Mouse (Mus musculus) bone marrow, adult 2 months (tissue): ENCODE measurements at regions not wholly inside any gene's neighbourhood (a gene's known extent, or its start where the extent isn't known, plus 50 kb on each side); places are given as distances from the start of the nearest gene placed in this dataset.

Experiments used
- H3K27ac ChIP-seq: fragments of 200-500 bp; 2 replicates; pipeline ENCODE4 v1.5.1; 2012; ENCODE audit warnings: low read depth, mild to moderate bottlenecking, control low read depth, inconsistent platforms, low read length; ENCODE audit not compliant: control insufficient read depth, poor library complexity, insufficient read depth
- H3K4me1 ChIP-seq: fragments of 200-500 bp; 2 replicates; pipeline ENCODE4 v1.6.1; 2011; ENCODE audit warnings: low read length; ENCODE audit not compliant: control insufficient read depth, insufficient read depth
- H3K4me3 ChIP-seq: fragments of 200-500 bp; replicated peaks from 2 replicates; pipeline ENCODE3; 2011; ENCODE audit warnings: mild to moderate bottlenecking, low read depth, low read length, control low read depth; ENCODE audit not compliant: control insufficient read depth
- CTCF ChIP-seq: fragments of 200-500 bp; IDR thresholded peaks from 2 replicates; pipeline ENCODE4 v1.5.1; 2011; ENCODE audit warnings: low read length, control low read depth; ENCODE audit not compliant: control insufficient read depth, insufficient read depth
- POLR2A ChIP-seq: fragments of 200-500 bp; IDR thresholded peaks from 2 replicates; pipeline ENCODE4 v1.6.1; 2011; ENCODE audit warnings: low read depth, mild to moderate bottlenecking, control low read depth, low read length, borderline replicate concordance; ENCODE audit not compliant: control insufficient read depth
- WGBS: fragments of 180-500 bp; shearing (Covaris S2); methylation state at CpG from one replicate; pipeline ENCODE4 v1.1.7; 2018; 5-methylcytosine and 5-hydroxymethylcytosine counted together

DNA sequence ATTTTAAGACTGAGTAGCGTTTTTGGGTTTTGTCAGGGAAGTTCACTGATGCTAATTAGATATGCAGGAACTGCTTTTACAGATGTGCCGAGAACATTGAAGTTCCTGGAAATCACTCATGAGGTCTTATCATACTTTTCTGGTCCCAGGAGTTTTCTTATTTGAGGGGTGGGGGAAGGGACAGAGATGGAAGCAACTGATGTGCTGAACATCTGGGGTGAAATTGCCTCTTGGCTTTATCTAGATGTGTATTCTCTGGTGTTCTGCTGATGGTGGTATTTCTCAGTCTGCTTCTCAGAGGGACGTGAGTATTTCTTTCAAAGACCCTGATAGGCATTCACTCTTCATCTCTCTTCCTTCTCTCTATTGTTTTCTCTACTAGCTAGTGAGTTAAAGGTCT lies 107.5 kb upstream of the Sel1l start:
- 44% methylated on average over 3 of the region's 3 CpGs for WGBS
- no peak for TF ChIP-seq CTCF
- no peak for TF ChIP-seq POLR2A
- no peak overlapping the region for H3K4me3 ChIP-seq
- H3K27ac ChIP-seq: no peak overlapping the region
- no peaks in the 10 kb centered on the region for H3K4me1 ChIP-seq

DNA sequence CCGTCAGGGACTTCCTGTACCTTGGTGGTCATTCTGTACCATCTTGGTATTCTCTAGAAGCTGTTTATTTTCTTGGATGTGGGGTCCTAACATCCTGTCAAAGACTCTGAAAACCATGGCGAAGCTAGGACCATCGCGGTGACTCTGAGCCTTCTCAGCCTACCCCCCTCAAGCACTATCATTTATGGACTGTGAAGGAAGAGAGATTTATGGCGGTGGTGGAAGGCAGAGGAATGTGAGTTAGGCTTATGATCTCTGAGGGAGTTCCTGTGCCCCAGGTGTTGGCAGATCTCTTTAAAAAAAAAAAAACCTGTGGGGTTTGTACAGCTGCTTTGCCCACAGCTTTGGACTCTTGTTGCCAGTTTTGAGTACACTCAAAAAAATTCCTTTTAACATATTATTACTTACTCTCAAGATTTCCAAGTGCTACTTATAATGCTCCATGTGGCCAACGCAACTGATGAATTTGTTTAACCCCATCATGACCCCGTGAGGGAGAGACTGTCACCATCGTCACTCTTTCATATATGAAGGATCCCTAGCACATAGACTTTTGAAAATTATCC lies 99.7 kb upstream of the Sel1l start:
- TF ChIP-seq CTCF: no peak
- TF ChIP-seq POLR2A: no peak
- Histone ChIP-seq H3K4me3 (no peak overlapping the region), H3K4me1 (no peaks in the 10 kb centered on the region), H3K27ac (no peak overlapping the region)
- WGBS: 78% methylated on average over 8 of the region's 8 CpGs

DNA sequence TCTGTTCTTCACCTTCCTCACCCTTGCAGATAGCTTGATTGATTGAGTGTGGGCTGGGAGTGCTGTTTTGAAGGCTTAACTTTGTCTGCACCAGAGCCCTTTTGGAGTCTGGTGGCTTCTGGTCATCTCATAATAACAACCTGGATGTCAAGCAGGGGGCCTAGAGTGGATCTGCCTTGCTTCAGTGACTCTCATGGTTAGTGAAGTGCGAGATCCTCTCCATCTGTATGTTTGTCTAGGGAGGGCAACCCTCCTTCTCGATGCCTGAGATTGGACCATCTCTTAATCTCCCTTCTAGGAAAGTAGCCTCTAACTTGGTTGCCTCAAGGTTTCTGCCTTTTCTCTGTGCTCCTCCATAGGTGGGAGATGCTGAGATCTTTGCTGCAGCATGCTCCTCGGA lies 99.0 kb upstream of the Sel1l start:
- Histone ChIP-seq H3K4me1 (no peaks in the 10 kb centered on the region), H3K27ac (no peak overlapping the region), H3K4me3 (no peak overlapping the region)
- TF ChIP-seq POLR2A (no peak), CTCF (no peak)
- 61% methylated on average over 3 of the region's 3 CpGs for WGBS

DNA sequence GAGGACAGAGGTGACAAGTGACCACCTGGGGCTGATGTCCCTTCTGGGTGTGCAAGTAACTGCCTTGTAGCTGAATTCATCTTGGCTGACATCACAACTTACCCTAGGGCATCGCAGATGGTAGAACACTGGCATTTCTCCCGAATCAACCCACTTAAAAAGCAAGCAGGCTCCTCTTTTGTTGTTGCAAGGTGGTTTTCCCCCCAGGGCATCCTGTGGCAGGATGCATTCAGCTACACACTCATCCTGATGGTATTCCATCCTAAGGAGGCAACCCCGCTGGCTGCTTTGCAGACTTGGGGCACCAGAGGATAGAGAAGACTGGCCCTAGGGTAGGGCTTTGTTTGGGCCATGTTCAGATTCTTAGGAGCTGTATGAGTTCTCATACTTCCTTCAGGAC lies 97.6 kb upstream of the Sel1l start:
- no peaks in the 10 kb centered on the region for H3K4me1 ChIP-seq
- H3K27ac ChIP-seq: no peak overlapping the region
- H3K4me3 ChIP-seq: no peak overlapping the region
- 69% methylated on average over 3 of the region's 3 CpGs for WGBS
- no peak for TF ChIP-seq CTCF
- TF ChIP-seq POLR2A: no peak

DNA sequence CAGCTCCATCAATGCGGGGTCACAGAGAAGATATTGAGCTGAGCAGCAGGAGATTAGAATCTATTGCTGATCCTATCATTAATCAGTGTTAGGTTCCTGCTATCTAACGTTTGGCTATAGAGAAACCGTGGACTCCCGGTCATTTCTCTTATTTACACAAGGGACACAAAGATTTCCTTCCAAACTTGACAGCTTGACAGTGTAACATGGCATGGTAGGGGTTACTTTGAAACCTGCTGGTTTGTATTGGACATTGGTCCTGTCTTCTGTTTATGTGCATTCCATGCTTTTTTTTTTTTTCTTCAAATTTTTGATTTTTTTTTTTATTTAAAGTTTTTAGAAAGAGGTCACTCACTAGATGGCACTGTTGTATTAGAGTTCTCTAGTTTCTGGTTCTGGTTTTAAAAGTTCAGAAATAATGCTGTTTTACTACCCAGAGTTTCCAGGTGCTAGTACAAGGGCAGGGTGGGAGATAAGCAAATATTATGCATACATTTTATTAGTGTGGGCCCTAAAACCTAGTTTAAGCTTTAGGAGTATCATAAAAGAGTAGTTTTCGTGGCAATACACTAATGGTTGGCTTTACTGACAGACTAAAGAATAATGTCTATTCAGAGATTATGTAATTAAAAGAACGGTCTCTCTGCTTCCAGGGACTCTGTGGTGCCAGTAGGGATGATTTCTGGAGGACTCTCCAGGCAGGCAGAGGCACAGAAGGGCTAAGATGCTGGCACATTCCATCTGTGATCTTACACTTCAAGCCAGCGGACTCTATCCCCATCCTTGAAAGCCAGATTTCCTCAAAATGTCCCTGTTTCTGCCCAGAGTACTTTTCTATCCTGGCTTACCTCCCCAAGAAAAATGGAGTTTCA lies 83.8 kb upstream of the Sel1l start:
- no peak for TF ChIP-seq POLR2A
- TF ChIP-seq CTCF: no peak
- Histone ChIP-seq H3K27ac (no peak overlapping the region), H3K4me1 (no peaks in the 10 kb centered on the region; the same call in 1 of the 2 replicates), H3K4me3 (no peak overlapping the region)
- 70% methylated on average over 7 of the region's 7 CpGs for WGBS

DNA sequence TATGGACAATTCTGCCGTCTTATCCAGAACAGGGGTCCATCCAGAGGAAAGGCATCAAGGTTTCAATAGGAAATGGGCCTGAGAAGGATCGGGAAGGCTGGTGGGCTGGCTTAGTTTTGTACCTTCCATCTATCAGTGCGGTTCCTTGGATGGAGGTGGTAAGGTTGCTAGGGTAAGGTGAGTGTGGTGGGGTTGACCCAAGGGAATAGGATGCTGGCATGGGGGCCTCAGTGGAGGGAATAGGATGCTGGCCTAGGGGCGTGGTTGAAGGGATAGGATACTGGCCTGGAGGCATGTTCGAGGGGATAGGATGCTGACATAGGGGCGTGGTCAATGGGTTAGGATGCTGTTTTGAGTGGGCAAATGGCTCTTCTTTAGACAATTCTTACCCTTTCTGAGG lies 82.6 kb upstream of the Sel1l start:
- 76% methylated on average over 6 of the region's 6 CpGs for WGBS
- Histone ChIP-seq H3K4me3 (no peak overlapping the region), H3K4me1 (no peaks in the 10 kb centered on the region; the same call in 1 of the 2 replicates), H3K27ac (no peak overlapping the region)
- TF ChIP-seq CTCF: no peak
- no peak for TF ChIP-seq POLR2A

DNA sequence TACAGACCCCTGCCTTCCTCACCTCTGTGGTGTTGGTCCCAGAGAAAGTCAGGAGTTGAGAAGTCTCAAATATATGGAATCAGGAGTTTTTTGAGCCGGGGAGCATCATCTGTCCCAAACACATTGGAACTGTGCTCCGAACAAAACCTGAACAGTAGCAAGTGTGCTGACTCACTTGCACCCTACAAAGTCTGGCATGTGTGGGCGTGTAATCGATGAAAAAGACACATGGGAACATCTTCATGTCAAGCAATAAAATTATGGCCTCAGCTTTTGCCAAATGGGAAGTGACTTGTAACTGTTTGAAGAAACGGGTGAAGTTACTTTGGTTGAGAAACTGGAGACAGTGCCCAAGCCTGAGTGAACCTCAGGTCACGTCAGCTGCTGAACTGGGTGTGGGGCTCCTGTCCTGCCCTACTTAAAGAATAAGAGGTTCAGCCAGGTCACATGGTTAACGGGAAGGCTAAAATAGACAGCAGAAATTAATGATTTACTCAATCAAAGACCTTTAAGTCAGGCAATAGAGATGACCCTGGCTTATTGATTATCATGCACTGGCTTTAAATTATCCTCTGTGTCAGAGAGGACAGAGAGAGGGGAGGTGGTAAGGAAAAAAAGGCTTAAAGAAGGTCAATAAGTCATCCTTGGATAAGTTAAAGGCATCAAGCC lies 80.6 kb upstream of the Sel1l start:
- TF ChIP-seq CTCF (no peak), POLR2A (no peak)

DNA sequence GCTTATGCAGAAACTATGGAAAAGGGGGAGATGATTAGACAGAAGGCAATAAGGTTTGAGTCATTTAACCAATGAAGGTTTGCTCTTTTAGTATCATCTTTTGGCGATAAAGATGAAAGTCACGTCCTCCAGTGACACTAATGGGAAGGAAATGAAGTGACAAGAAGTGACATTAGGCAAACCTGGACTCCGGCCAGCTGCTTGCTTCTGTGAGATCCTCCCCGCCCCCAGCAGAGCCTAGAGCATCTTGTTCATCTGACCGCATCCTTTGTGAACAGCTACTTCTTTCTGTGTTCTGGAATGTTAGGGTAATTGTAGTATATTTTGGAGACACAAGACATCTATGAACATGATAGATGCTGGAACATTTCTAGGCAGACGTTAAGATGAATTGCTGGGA lies 78.6 kb upstream of the Sel1l start:
- Histone ChIP-seq H3K27ac (no peak overlapping the region), H3K4me1 (no peaks in the 10 kb centered on the region), H3K4me3 (no peak overlapping the region)
- TF ChIP-seq POLR2A (no peak), CTCF (no peak)
- WGBS: 62% methylated on average over 6 of the region's 6 CpGs

More for the DNA sequence above, 80.6 kb upstream of the Sel1l start:
- no peak overlapping the region for H3K4me3 ChIP-seq
- H3K27ac ChIP-seq: no peak overlapping the region
- no peaks in the 10 kb centered on the region for H3K4me1 ChIP-seq
- WGBS: 65% methylated on average over 7 of the region's 7 CpGs
